Mouse (Mus musculus) olfactory bulb, adult 2 months (tissue): ENCODE measurements at regions not wholly inside any gene's neighbourhood (a gene's known extent, or its start where the extent isn't known, plus 50 kb on each side); places are given as distances from the start of the nearest gene placed in this dataset.

Source experiments
- CTCF ChIP-seq: fragments of 200-500 bp; IDR thresholded peaks from 2 replicates; pipeline ENCODE4 v1.5.1; 2012; ENCODE audit warnings: low read depth, mild to moderate bottlenecking, low read length, moderate library complexity; ENCODE audit not compliant: insufficient read depth
- POLR2A ChIP-seq: fragments of 200-500 bp; IDR thresholded peaks from 2 replicates; pipeline ENCODE4 v1.6.1; 2012; ENCODE audit warnings: mild to moderate bottlenecking, low read depth, low read length, moderate library complexity; ENCODE audit not compliant: insufficient read depth

- TF ChIP-seq CTCF = no peak
- no peak for TF ChIP-seq POLR2A
These were observed 158.0 kb downstream of the Rplp1 start for GRCm38 (mm10) chr9:61756224-61756800.
